Mouse (Mus musculus) hindbrain, embryonic 14.5 days (tissue): ENCODE measurements around the gene Carnmt1. TPM values are rescaled to one million over a fixed set of nuclear protein-coding genes. Genes with fewer than 3 reads are reported as not detected.
A peak's percentile ranks its signal among the peaks of the same experiment; 100 is the strongest.

Experiments used
- ATAC-seq: fragments of 200-750 bp; cut with Nextera tagmentation; 2 replicates; pipeline ENCODE4 v1.8.0; 2017; ENCODE audit warnings: moderate number of reproducible peaks, mild to moderate bottlenecking, moderate TSS enrichment, moderate library complexity; ENCODE audit not compliant: low FRiP score
- DNase-seq: peaks from one replicate; pipeline ENCODE4 v3.0.0-alpha.2; 2015; ENCODE audit warnings: low spot score
- H3K27ac ChIP-seq: fragments of 300-500 bp; sonication (generic); 2 replicates; pipeline ENCODE4 v1.5.1; 2014; ENCODE audit warnings: mild to moderate bottlenecking, moderate library complexity
- H3K27me3 ChIP-seq: fragments of 300-500 bp; sonication (generic); 2 replicates; pipeline ENCODE4 v1.6.1; 2014; ENCODE audit warnings: mild to moderate bottlenecking, low read length, mixed read lengths; ENCODE audit not compliant: control insufficient read depth, insufficient read depth
- H3K36me3 ChIP-seq: fragments of 300-500 bp; sonication (generic); replicated peaks from 2 replicates; pipeline ENCODE4 v1.6.1; 2014; ENCODE audit not compliant: control insufficient read depth, insufficient read depth
- H3K4me1 ChIP-seq: fragments of 300-500 bp; sonication (generic); replicated peaks from 2 replicates; pipeline ENCODE4 v1.6.1; 2014; ENCODE audit warnings: antibody characterized with exemption, low read length, mixed read lengths; ENCODE audit not compliant: control insufficient read depth, insufficient read depth
- H3K4me2 ChIP-seq: fragments of 300-500 bp; sonication (generic); replicated peaks from 2 replicates; pipeline ENCODE4 v1.6.1; 2014; ENCODE audit warnings: mild to moderate bottlenecking, moderate library complexity
- H3K4me3 ChIP-seq: fragments of 300-500 bp; sonication (generic); replicated peaks from 2 replicates; pipeline ENCODE4 v1.5.1; 2014; ENCODE audit warnings: mild to moderate bottlenecking, low read length
- H3K9ac ChIP-seq: fragments of 300-500 bp; sonication (generic); 2 replicates; pipeline ENCODE4 v1.6.1; 2014
- H3K9me3 ChIP-seq: fragments of 300-500 bp; sonication (generic); 2 replicates; pipeline ENCODE4 v1.6.1; 2016; ENCODE audit warnings: low read length; ENCODE audit not compliant: control insufficient read depth
- WGBS: fragments of 180-500 bp; shearing (Covaris S2); extraction: QIAGEN DNeasy Blood & Tissue Kit; methylation state at CpG from one replicate; pipeline ENCODE4 v1.1.7; 2014; 5-methylcytosine and 5-hydroxymethylcytosine counted together
- polyA plus RNA-seq: library from polyadenylated mRNA; unstranded; fragments of >200 nt; fragmentation: Nextera tagmentation; extraction: Ambion mirVana; gene quantifications from 2 replicates; pipeline ENCODE4 v1.2.1, GENCODE M21; 2014

Gene Carnmt1
- polyA plus RNA-seq, 1 experiment from 2014 or later, result 15.4 TPM

GRCm38 (mm10) chr19:18749598-18750339 lies 79.2 kb downstream of the Carnmt1 start, which contains the start of gene Trpm6:
Gene Trpm6, plus strand, starts transcription at chr19:18749983.
- ATAC-seq, result no peak
- 6% methylated on average over 41 of the region's 41 CpGs for WGBS
- no peaks in the 10 kb centered on the region for H3K36me3 ChIP-seq

More at GRCm38 (mm10) chr19:18749598-18750339, 79.2 kb downstream of the Carnmt1 start, which contains the start of gene Trpm6:
- no peaks in the 10 kb centered on the region for H3K9me3 ChIP-seq
- peak within 1 kb of the TSS; percentile 34 for H3K4me3 ChIP-seq
- peaks cover 13% of the 10 kb centered on the region; the same call in 1 of the 2 replicates for H3K27me3 ChIP-seq
- peak within 1 kb of the TSS; percentile 51; the same call in 1 of the 2 replicates for H3K9ac ChIP-seq
- H3K4me2 ChIP-seq, result peak within 1 kb of the TSS; percentile 73
- H3K4me1 ChIP-seq, result peaks cover 6% of the 10 kb centered on the region
- H3K27ac ChIP-seq, result no peak within 1 kb of the TSS
- DNase-seq, result no peak

Other genes with a start within 250 kb of the Carnmt1 start
- gene Ostf1, start 38.9 kb upstream of the Carnmt1 start, polyA plus RNA-seq, result 51.8 and 54.3 TPM in 2 replicates
- 6.2 and 6.6 TPM in 2 replicates for gene Nmrk1, start 38.8 kb upstream of the Carnmt1 start, polyA plus RNA-seq
- 61.2 and 73.5 TPM in 2 replicates for gene D030056L22Rik, start 42.4 kb downstream of the Carnmt1 start, polyA plus RNA-seq
- gene Trpm6, start 79.2 kb downstream of the Carnmt1 start, polyA plus RNA-seq, result 0.44 and 0.51 TPM in 2 replicates